Mouse (Mus musculus) myocyte (in vitro differentiated cells): Measurements from ENCODE around the gene Naa15.

Experiments used
- CEBPB ChIP-seq: IDR thresholded peaks from 2 replicates; pipeline ENCODE4 v1.6.1; 2011; ENCODE audit warnings: mild to moderate bottlenecking, moderate library complexity; ENCODE audit not compliant: poor library complexity, insufficient read depth, severe bottlenecking
- MYOG ChIP-seq, 3 experiments: IDR thresholded peaks; one replicate each; pipeline ENCODE4 v1.6.1; 2011; ENCODE audit warnings: control low read depth in 2 of 3, low read depth in 2 of 3, mild to moderate bottlenecking in 2 of 3; ENCODE audit not compliant: insufficient read length in 2 of 3, control insufficient read depth in 1 of 3, insufficient read depth in 1 of 3
- POLR2A ChIP-seq: IDR thresholded peaks from one replicate; pipeline ENCODE4 v1.6.1; 2011; ENCODE audit warnings: low read depth, mild to moderate bottlenecking, control low read depth, moderate library complexity; ENCODE audit not compliant: insufficient read length
- POLR2AphosphoS2 ChIP-seq: IDR thresholded peaks from one replicate; pipeline ENCODE4 v1.6.1; 2011; ENCODE audit warnings: low read depth, control low read depth; ENCODE audit not compliant: insufficient read length
- TCF12 ChIP-seq: IDR thresholded peaks from one replicate; pipeline ENCODE4 v1.6.1; 2011; ENCODE audit warnings: mild to moderate bottlenecking, control low read depth; ENCODE audit not compliant: poor library complexity, insufficient read depth, severe bottlenecking
- USF1 ChIP-seq: IDR thresholded peaks from one replicate; pipeline ENCODE4 v1.6.1; 2011; ENCODE audit warnings: low read depth, mild to moderate bottlenecking, control low read depth, moderate library complexity

DNA sequence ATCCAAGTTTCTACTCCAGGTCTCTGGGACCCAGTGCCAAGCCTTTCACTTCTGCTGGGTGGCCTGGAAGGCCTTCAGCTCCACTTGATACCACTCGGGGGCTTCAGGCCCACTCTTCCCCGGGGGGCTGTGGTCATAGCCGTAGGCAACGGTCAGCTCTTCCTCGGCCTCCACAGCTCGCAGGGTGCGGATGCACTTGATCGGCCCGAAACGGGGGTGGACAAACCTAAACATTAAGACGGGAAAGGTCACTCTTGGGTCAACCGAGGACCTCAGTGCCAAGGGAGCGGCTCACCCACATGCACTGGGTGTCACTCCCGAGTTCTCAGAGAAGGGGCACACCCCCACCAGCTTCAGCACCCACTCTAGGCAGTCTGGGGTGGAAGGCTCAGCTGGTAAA, 106.3 kb downstream of the Naa15 start:
- TF ChIP-seq CEBPB: no peak
- TF ChIP-seq POLR2A: no peak
- TF ChIP-seq POLR2AphosphoS2: no peak
- TF ChIP-seq MYOG (IDR thresholded peaks at IDR 0.05; ENCODE audit: control insufficient read depth in 1 of 3, insufficient read depth in 1 of 3, insufficient read length in 2 of 3, low read depth in 2 of 3): no peak
- no peak for TF ChIP-seq TCF12
- no peak for TF ChIP-seq USF1
